Mouse (Mus musculus): ENCODE measurements at regions not wholly inside any gene's neighbourhood (a gene's known extent, or its start where the extent isn't known, plus 50 kb on each side); places are given as distances from the start of the nearest gene placed in this dataset.

DNA sequence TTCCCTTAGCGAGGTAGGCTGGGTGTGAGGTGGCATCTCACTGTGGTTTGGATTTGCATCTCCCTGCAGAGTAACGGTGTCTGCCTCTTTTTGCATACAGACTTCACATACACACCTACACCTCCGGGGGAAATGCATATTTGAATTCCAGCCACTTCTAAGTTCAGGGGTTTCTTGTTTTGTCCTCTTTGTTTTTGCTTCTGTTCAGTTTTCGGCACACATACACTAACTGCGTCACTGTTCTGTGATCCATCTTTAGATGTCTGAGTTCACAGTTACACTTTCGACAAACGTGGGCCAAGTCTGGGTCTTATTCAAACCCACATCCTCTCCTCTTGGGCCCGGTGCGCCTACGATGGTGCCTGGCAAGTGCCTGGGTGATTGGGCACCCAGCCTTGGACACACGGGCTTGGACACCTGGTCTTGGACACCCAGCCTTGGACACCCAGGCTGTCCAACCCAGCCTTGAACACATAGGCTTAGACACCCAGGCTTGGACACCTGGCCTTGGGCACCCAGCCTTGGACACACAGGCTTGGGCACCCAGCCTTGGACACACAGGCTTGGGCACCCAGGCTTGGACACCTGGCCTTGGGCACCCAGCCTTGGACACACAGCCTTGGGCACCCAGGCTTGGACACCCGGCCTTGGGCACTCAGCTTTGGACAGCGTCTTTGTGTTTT is 51.2 kb upstream of the Smndc1 start:
- Histone ChIP-seq H3K4me1 (replicated peaks) (peaks cover 29% of the 10 kb centered on the region), H3K27ac (no peak overlapping the region), H3K36me3 (no peaks in the 10 kb centered on the region), H3K27me3 (ENCODE audit: insufficient read depth, poor library complexity, severe bottlenecking) (peaks cover 21% of the 10 kb centered on the region), H3K9me3 (no peaks in the 10 kb centered on the region), H3K4me3 (no peak overlapping the region)
- 82% methylated on average over 13 of the region's 13 CpGs for WGBS
- no peak for DNase-seq (ENCODE audit: low spot score)

DNA sequence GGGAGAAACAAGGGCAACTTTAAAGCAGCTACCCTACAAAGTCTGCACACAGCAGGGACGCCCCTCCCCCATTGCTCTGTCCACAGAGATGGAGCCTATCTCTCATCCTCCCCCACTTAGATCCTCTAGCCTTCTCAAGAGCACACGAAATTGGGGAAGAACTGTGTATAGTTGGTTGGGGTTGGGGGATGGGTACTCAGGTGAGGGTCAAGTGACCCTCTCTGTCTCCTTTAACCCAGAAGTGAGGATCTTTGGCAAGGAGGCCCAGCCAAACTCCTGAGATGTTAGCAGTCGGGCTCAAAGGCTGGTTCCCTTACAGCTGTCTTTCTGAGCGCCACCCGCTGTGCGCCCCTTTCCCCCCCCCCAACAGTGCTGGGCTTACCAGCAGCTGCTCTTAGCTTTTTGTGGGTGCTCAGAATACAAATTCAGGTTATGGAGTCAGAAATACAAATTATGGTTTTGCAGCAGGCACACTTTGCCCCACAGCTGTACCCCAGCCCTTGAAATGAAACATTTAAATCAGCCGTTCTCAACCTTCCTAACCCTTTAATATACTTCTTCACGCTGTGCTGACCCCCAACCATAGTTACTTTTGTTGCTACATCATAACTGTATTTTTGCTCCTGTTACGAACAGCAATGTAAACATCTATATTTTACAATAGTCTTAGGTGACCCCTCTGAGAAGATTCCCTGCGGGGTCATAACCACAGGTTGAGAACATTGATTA is 50.1 kb upstream of the Smndc1 start:
- no peaks in the 10 kb centered on the region for H3K9me3 ChIP-seq
- peaks cover 12% of the 10 kb centered on the region for H3K27me3 ChIP-seq (ENCODE audit: insufficient read depth, poor library complexity, severe bottlenecking)
- H3K27ac ChIP-seq, result no peak overlapping the region
- peaks cover 23% of the 10 kb centered on the region for H3K4me1 ChIP-seq (replicated peaks)
- no peak for DNase-seq (ENCODE audit: low spot score)
- WGBS, result 33% methylated on average over 10 of the region's 10 CpGs
- H3K4me3 ChIP-seq, result no peak overlapping the region
- no peaks in the 10 kb centered on the region for H3K36me3 ChIP-seq
